Mouse (Mus musculus) gastrocnemius, adult 18-20 months (tissue): ENCODE results near the gene Mettl26. TPM values are rescaled to one million over a fixed set of nuclear protein-coding genes. Genes with fewer than 3 reads are reported as not detected.

Source experiments
- DNase-seq: peaks from one replicate; pipeline ENCODE4 v3.0.0; 2021; ENCODE audit warnings: low spot score
- total RNA-seq, 2 experiments: library from RNA; stranded (reverse); gene quantifications; 2 replicates each; pipeline ENCODE4 v1.2.3; 2021

Gene Mettl26
- total RNA-seq, 2 experiments from 2014 or later: 25.4 to 33.4 TPM

- no peak for DNase-seq
Measured at GRCm38 (mm10) chr17:25882306-25882705, 7.4 kb downstream of the Mettl26 start.

DNA sequence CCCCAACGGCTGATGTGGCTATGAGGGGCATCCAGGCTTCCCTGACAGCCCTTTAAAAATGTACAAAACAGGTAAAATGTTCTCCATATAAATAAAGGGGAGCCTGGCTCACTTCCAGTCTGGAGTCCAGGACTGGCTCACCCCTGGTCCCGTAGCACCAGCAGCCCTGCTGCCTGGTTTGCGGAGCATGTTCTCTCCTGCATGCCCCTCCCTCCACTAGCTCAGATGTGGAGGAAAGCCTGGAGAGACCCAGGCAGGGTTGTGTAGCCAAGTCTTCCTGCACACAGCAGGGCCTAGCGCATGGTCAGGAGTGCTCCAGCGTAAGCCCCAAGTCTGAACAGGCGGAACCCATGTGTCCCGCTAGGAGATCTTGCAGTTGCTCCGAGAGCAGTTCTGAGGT, 8.4 kb downstream of the Mettl26 start:
- no peak for DNase-seq

DNA sequence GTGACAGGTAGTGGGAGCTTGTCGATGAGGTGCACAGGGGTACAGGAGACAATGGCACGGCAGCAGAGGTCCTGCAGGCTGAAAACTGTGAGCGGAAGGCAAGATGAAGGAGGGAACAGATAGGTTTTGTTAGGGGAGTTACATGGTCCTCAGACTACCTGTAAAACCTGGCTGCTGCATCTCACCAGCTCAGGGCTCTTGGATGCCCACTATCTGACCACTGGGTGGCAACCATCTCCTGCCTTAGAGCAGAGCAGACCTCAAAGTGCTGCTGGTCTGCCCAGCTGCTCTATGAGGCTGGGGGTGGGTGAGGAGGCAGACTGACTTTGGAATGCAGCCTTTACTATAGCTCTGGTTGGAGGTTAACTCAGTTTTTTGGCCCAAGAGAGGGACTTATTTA, 8.9 kb downstream of the Mettl26 start:
- DNase-seq: no peak

DNA sequence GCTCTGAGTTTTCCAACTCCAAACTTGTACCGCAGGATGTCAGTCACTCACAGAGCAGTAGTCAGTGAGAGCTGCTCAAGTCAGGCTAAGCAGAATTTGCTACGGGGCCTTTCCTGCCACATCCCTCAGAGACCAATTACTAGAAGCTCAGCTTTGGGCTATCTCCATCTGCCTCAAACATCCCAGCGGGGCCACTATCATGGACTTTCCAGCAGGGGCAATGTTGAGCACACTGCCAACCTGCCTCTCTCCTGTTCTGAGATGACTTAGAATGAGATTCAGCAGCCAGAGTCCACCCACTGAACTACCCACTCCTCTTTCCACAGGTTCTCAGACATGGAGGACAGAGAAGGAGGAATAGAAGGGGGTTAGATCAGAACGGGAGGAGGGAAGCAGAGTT, 10.8 kb downstream of the Mettl26 start:
- DNase-seq: no peak

DNA sequence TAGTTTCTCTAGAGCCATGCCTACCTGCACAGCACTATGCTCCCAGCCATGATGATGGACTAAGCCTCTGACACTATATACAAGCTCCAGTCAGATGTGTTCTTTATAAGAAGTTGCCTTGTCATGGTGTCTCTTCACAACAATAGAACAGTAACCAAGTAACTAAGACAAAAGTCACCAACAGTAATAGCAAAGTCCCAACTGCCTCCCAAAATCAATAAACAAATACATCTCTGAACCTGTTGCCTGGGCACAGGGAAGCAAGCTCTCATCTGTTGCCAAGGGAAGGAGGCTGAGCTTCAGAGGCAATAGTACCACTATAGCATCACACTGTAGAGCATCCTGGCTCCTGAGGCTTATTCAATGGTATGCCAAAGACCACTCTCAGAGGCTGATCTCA, 11.9 kb downstream of the Mettl26 start:
- DNase-seq: no peak

GRCm38 (mm10) chr17:25887467-25887866, 12.6 kb downstream of the Mettl26 start:
- no peak for DNase-seq

DNA sequence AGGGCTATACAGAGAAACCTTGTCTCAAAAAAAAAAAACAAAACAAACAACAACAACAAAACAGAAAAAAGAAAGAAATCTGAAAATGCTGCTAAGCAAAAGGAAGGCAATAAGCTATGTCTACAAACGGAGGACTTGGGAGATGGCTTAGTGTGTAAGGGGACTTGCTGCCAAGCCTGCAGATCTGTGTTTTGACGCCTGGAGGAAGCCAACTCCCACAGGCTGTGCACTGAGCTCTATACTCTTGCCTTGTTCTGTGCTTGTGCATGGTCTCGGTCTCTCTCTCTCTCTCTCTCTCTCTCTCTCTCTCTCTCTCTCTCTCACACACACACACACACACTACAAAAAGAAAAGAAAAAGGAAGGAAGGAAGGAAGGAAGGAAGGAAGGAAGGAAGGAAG, 14.0 kb downstream of the Mettl26 start:
- no peak for DNase-seq

DNA sequence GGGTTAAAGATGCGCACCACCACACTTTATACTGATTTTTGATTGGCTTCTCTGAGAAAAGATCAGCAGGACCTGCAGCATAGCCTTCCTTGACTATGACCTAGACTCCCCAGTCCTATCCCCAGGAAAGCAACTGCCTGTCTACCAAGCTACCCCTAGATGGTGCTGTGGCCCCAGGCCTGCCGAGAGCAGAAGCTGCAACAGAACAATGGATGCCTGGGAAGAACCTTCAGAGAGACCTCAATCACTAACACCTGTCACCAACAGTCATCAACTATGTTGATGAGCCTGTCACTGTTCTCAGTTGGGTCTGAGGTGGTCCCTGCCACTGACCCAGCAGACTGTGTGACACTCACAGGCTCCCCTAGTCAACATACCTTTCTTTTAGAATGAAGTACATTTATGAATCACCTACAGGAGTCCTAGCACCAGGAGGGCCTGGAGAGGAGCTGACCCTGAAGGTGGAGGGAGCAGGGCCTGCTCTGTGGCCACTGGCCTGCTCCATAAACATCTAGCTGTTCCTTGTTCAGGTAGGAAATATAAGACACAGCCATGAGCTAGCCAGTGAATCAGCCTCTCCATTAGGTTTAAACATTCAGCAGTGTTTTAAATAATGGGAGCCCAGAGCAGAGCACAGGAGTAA, 19.2 kb downstream of the Mettl26 start:
- DNase-seq: peak; percentile 60

- no peak for DNase-seq
Measured at GRCm38 (mm10) chr17:25895415-25895814, 20.5 kb downstream of the Mettl26 start.

DNA sequence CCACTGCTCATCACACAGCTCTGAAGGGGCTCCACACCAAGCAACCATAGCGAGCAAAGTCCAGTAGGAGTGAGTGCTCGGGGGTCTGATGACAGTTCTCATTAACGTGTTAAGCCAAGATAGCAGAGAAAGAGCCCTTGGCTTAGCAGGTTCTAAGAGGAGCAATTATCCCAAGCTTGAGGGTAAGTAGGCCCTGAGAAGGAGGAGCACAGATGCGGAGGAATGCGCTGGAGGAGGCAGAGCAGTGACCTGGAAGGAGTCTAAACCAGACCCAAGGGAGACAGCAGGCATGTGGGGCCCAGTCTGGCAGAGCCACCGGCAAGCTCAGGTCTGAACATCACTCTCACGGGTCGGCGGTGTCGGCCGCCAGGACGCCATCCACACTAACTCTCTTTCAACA, 21.0 kb downstream of the Mettl26 start:
- DNase-seq: no peak

- no peak for DNase-seq
Measured at GRCm38 (mm10) chr17:25900193-25900592, 25.3 kb downstream of the Mettl26 start.

- DNase-seq: no peak
Measured at GRCm38 (mm10) chr17:25903061-25903460, 28.2 kb downstream of the Mettl26 start.

DNA sequence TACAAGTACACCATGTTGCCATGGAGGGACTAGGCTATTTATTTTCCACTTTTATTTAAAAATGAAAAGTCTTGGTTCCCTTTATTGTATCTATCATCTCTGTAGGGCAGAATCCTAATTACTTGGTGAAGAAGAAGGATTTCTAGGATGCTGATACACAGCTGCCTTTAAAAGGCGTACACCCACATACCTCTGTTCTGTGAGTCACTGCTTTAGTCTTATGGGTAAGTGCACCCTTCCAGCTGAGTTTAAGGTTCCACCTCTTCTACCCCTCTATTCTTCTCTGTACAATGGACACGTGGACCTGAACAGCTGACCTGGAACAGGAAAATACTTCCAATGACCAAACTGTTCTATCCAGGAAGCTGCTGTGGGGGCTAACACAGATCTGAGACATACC, 32.8 kb downstream of the Mettl26 start:
- no peak for DNase-seq

GRCm38 (mm10) chr17:25911816-25912215, 36.9 kb downstream of the Mettl26 start:
- peak; percentile 26 for DNase-seq

GRCm38 (mm10) chr17:25913186-25913876, 38.5 kb downstream of the Mettl26 start:
- no peak for DNase-seq

DNA sequence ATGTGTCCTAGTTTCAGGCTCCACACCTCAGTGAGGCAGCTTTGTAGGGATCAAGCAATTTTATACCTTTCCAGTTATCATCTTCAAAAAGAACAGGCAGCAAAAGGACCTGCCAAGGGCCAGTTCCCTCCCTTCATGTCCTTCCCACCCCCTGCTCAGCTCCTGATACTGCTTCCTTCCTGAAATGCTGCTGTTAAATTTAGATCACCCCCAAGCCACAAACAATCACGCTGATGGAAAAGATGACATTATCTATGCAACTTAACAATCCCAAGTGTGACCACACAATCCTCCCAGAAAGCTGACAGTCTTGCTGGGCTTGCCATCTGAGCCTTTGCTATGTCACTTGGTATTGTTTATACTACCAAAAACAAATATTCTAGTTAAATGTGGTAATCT, 39.0 kb downstream of the Mettl26 start:
- no peak for DNase-seq

GRCm38 (mm10) chr17:25914295-25914694, 39.4 kb downstream of the Mettl26 start:
- no peak for DNase-seq

DNA sequence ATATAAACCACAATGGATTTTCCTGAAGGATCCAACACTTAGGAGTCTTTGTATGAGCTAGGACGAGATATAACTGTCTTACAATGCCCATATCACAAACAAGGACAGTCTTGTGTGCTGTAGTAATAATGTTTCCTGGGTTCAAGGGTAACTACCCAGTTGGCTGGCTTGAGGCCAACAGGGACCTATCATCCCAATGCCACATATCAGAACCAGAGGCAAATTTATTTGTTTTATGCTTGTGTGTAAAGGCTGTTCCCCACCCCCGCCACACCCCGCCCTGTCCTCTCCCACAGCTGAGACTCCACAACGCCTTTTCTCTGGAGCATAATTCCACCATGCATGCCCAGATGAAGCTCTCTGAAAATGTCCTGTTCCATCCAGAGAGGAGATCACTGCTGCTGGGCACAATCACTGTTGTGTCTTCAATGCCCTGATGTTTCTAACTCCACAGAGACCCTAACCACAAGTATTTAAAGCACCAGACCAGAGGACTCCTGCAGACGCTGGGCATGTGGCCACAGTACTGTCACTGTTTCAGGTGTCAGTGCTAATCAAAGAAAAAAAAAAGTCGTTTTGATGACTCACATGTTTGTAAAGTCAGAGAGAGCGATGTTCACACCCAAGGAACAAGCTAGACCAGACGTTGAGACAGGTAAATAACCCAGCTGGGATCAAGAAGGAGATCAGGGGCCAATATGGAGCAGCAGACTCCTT, 42.2 kb downstream of the Mettl26 start:
- DNase-seq: no peak

DNA sequence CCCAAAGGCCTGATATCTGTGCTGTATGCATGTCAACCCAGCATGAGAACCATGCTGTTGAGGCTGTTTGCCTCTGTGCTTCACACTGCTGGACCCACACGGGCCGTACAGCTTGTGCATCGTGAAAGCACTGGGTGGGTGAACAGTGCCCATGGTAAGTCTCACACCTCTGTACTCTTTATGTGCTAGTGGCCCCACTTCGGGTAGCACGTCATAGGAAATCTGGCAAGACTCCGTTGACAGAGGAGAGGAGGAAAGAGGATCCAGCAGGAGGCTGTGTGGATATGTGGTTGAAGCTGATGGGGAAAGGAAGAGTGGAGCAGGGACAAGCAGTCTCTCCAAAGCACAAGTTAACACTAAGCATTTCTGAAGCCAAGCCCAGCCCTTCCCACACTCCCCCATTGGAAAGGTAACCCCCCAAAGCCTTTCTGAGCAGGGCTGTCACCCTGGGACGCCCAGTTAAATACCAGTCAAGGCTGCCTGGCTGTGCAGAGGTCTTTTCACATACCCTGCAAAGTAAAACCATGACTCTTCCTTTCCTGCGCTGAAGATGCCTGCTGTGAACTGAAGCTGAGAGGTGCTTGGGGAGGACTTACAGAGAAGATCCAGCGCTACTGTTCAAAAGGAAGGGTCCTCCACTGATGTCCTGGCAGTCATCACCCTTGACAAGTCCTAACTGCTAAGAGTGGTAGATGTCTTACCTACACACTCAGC, 43.3 kb downstream of the Mettl26 start:
- DNase-seq: no peak

- peak; percentile 28 for DNase-seq
Measured at GRCm38 (mm10) chr17:25919144-25919785, 44.4 kb downstream of the Mettl26 start, which contains the start of gene Rab40c. Gene Rab40c, minus strand, starts transcription at chr17:25919727.
